Mouse (Mus musculus): ENCODE measurements around the gene Spryd3. TPM values are rescaled to one million over a fixed set of nuclear protein-coding genes. Genes with fewer than 3 reads are reported as not detected.

The Spryd3 gene
- total and polyA plus RNA-seq, 2 experiments from 2014 or later = 95.6 to 110 TPM

- Histone ChIP-seq H3K36me3 (ENCODE audit: insufficient read depth) (0 out of 2 replicates have a peak, but pooled peaks cover 4% of the 10 kb centered on the region), H3K9ac (no peak overlapping the region), H3K27ac (ENCODE audit: low read depth, low read length) (no peak overlapping the region), H3K27me3 (ENCODE audit: insufficient read depth, low read length) (no peaks in the 10 kb centered on the region), H3K4me3 (ENCODE audit: low read depth, low read length) (no peak overlapping the region), H3K9me3 (ENCODE audit: low read length) (no peaks in the 10 kb centered on the region), H3K4me2 (ENCODE audit: low read depth) (no peak overlapping the region), H3K4me1 (ENCODE audit: insufficient read depth) (no peaks in the 10 kb centered on the region)
- TF ChIP-seq CTCF (IDR thresholded peaks at IDR 0.05; ENCODE audit: low read depth) = no peak
- ATAC-seq = no peak
- DNase-seq = no peak
- 91% methylated on average over 16 of the region's 16 CpGs for WGBS
These were observed 39.8 kb upstream of the Spryd3 start for GRCm38 (mm10) chr15:102175736-102176319.

DNA sequence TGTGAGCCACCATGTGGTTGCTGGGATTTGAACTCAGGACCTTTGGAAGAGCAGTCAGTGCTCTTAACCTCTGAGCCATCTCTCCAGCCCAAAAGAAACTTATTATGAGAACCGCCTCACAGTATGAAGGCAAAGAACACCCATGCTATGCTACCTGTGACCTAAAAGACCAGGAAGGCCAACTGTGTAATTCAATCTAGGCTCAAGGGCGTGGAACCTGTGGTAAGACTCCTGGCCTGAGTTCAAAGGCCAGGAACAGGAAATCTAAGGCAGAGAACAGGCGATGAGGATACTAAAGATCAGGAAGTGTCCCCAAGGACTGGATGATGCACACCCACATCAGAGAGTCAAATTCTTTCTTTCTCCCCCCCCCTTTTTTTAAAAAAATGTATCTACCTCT is 37.5 kb upstream of the Spryd3 start:
- Histone ChIP-seq H3K27me3 (ENCODE audit: insufficient read depth, low read length) (no peaks in the 10 kb centered on the region), H3K9me3 (ENCODE audit: low read length) (no peaks in the 10 kb centered on the region), H3K4me2 (ENCODE audit: low read depth) (no peak overlapping the region), H3K9ac (no peak overlapping the region), H3K4me1 (ENCODE audit: insufficient read depth) (no peaks in the 10 kb centered on the region), H3K4me3 (ENCODE audit: low read depth, low read length) (no peak overlapping the region), H3K36me3 (ENCODE audit: insufficient read depth) (0 out of 2 replicates have a peak, but pooled peaks cover 4% of the 10 kb centered on the region), H3K27ac (ENCODE audit: low read depth, low read length) (no peak overlapping the region)
- WGBS = 96% methylated on average over 3 of the region's 3 CpGs
- ATAC-seq (no peak), DNase-seq (no peak)
- no peak for TF ChIP-seq CTCF (IDR thresholded peaks at IDR 0.05; ENCODE audit: low read depth)

DNA sequence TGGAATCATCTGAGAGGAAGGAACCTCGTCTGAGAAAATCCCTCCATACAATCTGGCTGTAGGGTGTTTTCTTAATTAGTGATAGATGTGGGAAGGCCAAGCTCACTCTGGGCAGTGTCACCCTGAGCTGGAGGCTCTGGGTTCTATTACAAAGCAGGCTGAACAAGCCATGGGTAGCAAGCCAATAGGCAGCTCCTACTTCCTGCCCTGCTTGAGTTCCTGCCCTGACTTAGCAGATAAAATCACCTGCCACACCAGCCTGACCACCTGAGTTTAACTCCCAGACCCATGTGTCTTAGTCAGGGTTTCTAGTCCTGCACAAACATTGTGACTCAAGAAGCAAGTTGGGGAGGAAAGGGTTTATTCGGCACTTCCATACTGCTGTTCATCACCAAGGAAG is 33.0 kb upstream of the Spryd3 start:
- H3K4me1 ChIP-seq (ENCODE audit: insufficient read depth) = no peaks in the 10 kb centered on the region
- no peaks in the 10 kb centered on the region for H3K27me3 ChIP-seq (ENCODE audit: insufficient read depth, low read length)
- WGBS = 66% methylated on average over 2 of the region's 2 CpGs
- no peak overlapping the region for H3K4me3 ChIP-seq (ENCODE audit: low read depth, low read length)
- no peak overlapping the region for H3K4me2 ChIP-seq (ENCODE audit: low read depth)
- no peaks in the 10 kb centered on the region for H3K36me3 ChIP-seq (ENCODE audit: insufficient read depth)
- no peak for TF ChIP-seq CTCF (IDR thresholded peaks at IDR 0.05; ENCODE audit: low read depth)
- no peak overlapping the region for H3K27ac ChIP-seq (ENCODE audit: low read depth, low read length)
- H3K9ac ChIP-seq = no peak overlapping the region
- H3K9me3 ChIP-seq (ENCODE audit: low read length) = no peaks in the 10 kb centered on the region
- DNase-seq = no peak
- ATAC-seq = no peak

DNA sequence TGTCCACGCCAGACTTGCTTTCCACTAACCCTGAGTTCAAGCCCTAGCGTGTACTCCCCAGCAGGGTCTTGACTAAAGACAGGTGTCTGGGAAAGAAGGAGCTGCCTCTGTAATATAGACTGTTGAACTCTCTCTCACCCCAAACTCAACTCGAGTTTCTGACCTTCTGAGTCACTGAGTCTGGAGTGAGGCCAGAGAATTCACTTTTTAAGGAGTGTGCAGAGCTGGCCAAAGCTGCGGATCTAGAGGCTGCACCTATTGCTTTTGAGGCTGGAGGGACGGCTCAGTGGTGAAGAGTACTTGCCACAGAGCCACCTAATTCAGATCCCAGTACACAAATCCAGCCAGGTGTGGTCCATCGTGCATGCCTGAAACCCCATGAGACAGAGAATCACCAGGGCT is 31.6 kb upstream of the Spryd3 start:
- ATAC-seq (no peak), DNase-seq (no peak)
- H3K27me3 ChIP-seq (ENCODE audit: insufficient read depth, low read length) = no peaks in the 10 kb centered on the region
- H3K36me3 ChIP-seq (ENCODE audit: insufficient read depth) = no peaks in the 10 kb centered on the region
- no peak overlapping the region for H3K4me3 ChIP-seq (ENCODE audit: low read depth, low read length)
- no peak overlapping the region for H3K4me2 ChIP-seq (ENCODE audit: low read depth)
- no peak overlapping the region for H3K27ac ChIP-seq (ENCODE audit: low read depth, low read length)
- no peak for TF ChIP-seq CTCF (IDR thresholded peaks at IDR 0.05; ENCODE audit: low read depth)
- H3K4me1 ChIP-seq (ENCODE audit: insufficient read depth) = no peaks in the 10 kb centered on the region
- 68% methylated on average over 6 of the region's 6 CpGs for WGBS
- no peak overlapping the region for H3K9ac ChIP-seq
- H3K9me3 ChIP-seq (ENCODE audit: low read length) = no peaks in the 10 kb centered on the region

GRCm38 (mm10) chr15:102165468-102166100 is 29.6 kb upstream of the Spryd3 start:
- 54% methylated on average over 6 of the region's 6 CpGs for WGBS
- no peak for TF ChIP-seq CTCF (IDR thresholded peaks at IDR 0.05; ENCODE audit: low read depth)
- no peak for ATAC-seq
- no peak overlapping the region for H3K9ac ChIP-seq
- H3K27me3 ChIP-seq (ENCODE audit: insufficient read depth, low read length) = no peaks in the 10 kb centered on the region
- H3K36me3 ChIP-seq (ENCODE audit: insufficient read depth) = no peaks in the 10 kb centered on the region
- H3K4me3 ChIP-seq (ENCODE audit: low read depth, low read length) = no peak overlapping the region
- H3K9me3 ChIP-seq (ENCODE audit: low read length) = no peaks in the 10 kb centered on the region
- H3K4me1 ChIP-seq (ENCODE audit: insufficient read depth) = no peaks in the 10 kb centered on the region
- no peak overlapping the region for H3K27ac ChIP-seq (ENCODE audit: low read depth, low read length)
- no peak overlapping the region for H3K4me2 ChIP-seq (ENCODE audit: low read depth)
- DNase-seq = no peak

- H3K27ac ChIP-seq (ENCODE audit: low read depth, low read length) = no peak overlapping the region
- H3K27me3 ChIP-seq (ENCODE audit: insufficient read depth, low read length) = no peaks in the 10 kb centered on the region
- no peak overlapping the region for H3K4me3 ChIP-seq (ENCODE audit: low read depth, low read length)
- no peaks in the 10 kb centered on the region for H3K36me3 ChIP-seq (ENCODE audit: insufficient read depth)
- ATAC-seq = no peak
- H3K4me2 ChIP-seq (ENCODE audit: low read depth) = no peak overlapping the region
- no peak overlapping the region for H3K9ac ChIP-seq
- no peak for TF ChIP-seq CTCF (IDR thresholded peaks at IDR 0.05; ENCODE audit: low read depth)
- H3K4me1 ChIP-seq (ENCODE audit: insufficient read depth) = no peaks in the 10 kb centered on the region
- DNase-seq = no peak
- WGBS = 54% methylated on average over 3 of the region's 3 CpGs
- no peaks in the 10 kb centered on the region for H3K9me3 ChIP-seq (ENCODE audit: low read length)
These were observed 28.1 kb upstream of the Spryd3 start for GRCm38 (mm10) chr15:102163900-102164693.
